Mouse (Mus musculus) lung, postnatal 10 days (tissue): ENCODE data around the gene Lyl1.

Experiments
- DNase-seq: peaks from one replicate; pipeline ENCODE4 v3.0.0; 2021

The Lyl1 gene

GRCm38 (mm10) chr8:84700941-84701911 is at the start of gene Lyl1:
Gene Lyl1 (plus strand): TSS chr8:84701457.
- DNase-seq = peak; percentile 89

- DNase-seq = no peak
Measured at GRCm38 (mm10) chr8:84653092-84653631, 48.1 kb upstream of the Lyl1 start.

- no peak for DNase-seq
Measured at GRCm38 (mm10) chr8:84654597-84654996, 46.7 kb upstream of the Lyl1 start.

- DNase-seq = peak; percentile 83
Measured at GRCm38 (mm10) chr8:84655336-84656190, 45.7 kb upstream of the Lyl1 start.

- peak; percentile 62 for DNase-seq
Measured at GRCm38 (mm10) chr8:84656191-84656525, 45.1 kb upstream of the Lyl1 start.

GRCm38 (mm10) chr8:84656641-84657126 is 44.6 kb upstream of the Lyl1 start:
- DNase-seq = peak; percentile 95

GRCm38 (mm10) chr8:84657203-84657602 is 44.1 kb upstream of the Lyl1 start:
- DNase-seq = no peak

GRCm38 (mm10) chr8:84657680-84658079 is 43.6 kb upstream of the Lyl1 start:
- DNase-seq = peak; percentile 61

- DNase-seq = no peak
Measured at GRCm38 (mm10) chr8:84658951-84659350, 42.3 kb upstream of the Lyl1 start.

GRCm38 (mm10) chr8:84659936-84660818 is 41.1 kb upstream of the Lyl1 start:
- peak; percentile 87 for DNase-seq

GRCm38 (mm10) chr8:84660819-84661457 is 40.3 kb upstream of the Lyl1 start:
- peak; percentile 83 for DNase-seq

- DNase-seq = peak; percentile 97
Measured at GRCm38 (mm10) chr8:84661458-84661871, 39.8 kb upstream of the Lyl1 start.

- DNase-seq = peak; percentile 71
Measured at GRCm38 (mm10) chr8:84661961-84662571, 39.2 kb upstream of the Lyl1 start.

- DNase-seq = peak; percentile 98
Measured at GRCm38 (mm10) chr8:84662581-84663065, 38.6 kb upstream of the Lyl1 start, which contains the start of gene Ier2. Gene Ier2 (minus strand): TSS chr8:84662852.

GRCm38 (mm10) chr8:84663483-84664327 is 37.6 kb upstream of the Lyl1 start:
- DNase-seq = peak; percentile 99

- DNase-seq = peak; percentile 87
Measured at GRCm38 (mm10) chr8:84664566-84665384, 36.5 kb upstream of the Lyl1 start.

- DNase-seq = no peak
Measured at GRCm38 (mm10) chr8:84665385-84665893, 35.8 kb upstream of the Lyl1 start.

GRCm38 (mm10) chr8:84668081-84668480 is 33.2 kb upstream of the Lyl1 start:
- no peak for DNase-seq
